Mouse (Mus musculus): ENCODE measurements around the gene Efnb1.

The Efnb1 gene

GRCm38 (mm10) chrX:99153266-99153646 lies 17.3 kb downstream of the Efnb1 start:
- DNase-seq (ENCODE audit: low spot score in 2 of 2), result no peak

- no peak for DNase-seq (ENCODE audit: low spot score in 2 of 2)
Observed at GRCm38 (mm10) chrX:99154358-99154757, 18.4 kb downstream of the Efnb1 start.

- no peak for DNase-seq (ENCODE audit: low spot score in 2 of 2)
Observed at GRCm38 (mm10) chrX:99159020-99159419, 23.1 kb downstream of the Efnb1 start.

GRCm38 (mm10) chrX:99164111-99164510 lies 28.2 kb downstream of the Efnb1 start:
- DNase-seq (ENCODE audit: low spot score in 2 of 2), result no peak

- no peak for DNase-seq (ENCODE audit: low spot score in 2 of 2)
Observed at GRCm38 (mm10) chrX:99164855-99165368, 29.0 kb downstream of the Efnb1 start.

GRCm38 (mm10) chrX:99167014-99167413 lies 31.1 kb downstream of the Efnb1 start:
- DNase-seq (ENCODE audit: low spot score in 2 of 2), result no peak

GRCm38 (mm10) chrX:99167550-99167949 lies 31.6 kb downstream of the Efnb1 start:
- no peak for DNase-seq (ENCODE audit: low spot score in 2 of 2)

GRCm38 (mm10) chrX:99172301-99172700 lies 36.4 kb downstream of the Efnb1 start:
- no peak for DNase-seq (ENCODE audit: low spot score in 2 of 2)

GRCm38 (mm10) chrX:99185081-99185596 lies 49.2 kb downstream of the Efnb1 start:
- no peak for DNase-seq (ENCODE audit: low spot score in 2 of 2)

- no peak for DNase-seq (ENCODE audit: low spot score in 2 of 2)
Observed at GRCm38 (mm10) chrX:99186497-99187435, 50.8 kb downstream of the Efnb1 start.

- no peak for DNase-seq (ENCODE audit: low spot score in 2 of 2)
Observed at GRCm38 (mm10) chrX:99191441-99192087, 55.6 kb downstream of the Efnb1 start.

GRCm38 (mm10) chrX:99196910-99197309 lies 61.0 kb downstream of the Efnb1 start:
- DNase-seq (ENCODE audit: low spot score in 2 of 2), result no peak

GRCm38 (mm10) chrX:99198532-99198931 lies 62.6 kb downstream of the Efnb1 start:
- no peak for DNase-seq (ENCODE audit: low spot score in 2 of 2)

Data from frontal cortex, postnatal 25 days (tissue).